8 mouse cellular contexts compared by ENCODE assay signal in the genomic region with DNA sequence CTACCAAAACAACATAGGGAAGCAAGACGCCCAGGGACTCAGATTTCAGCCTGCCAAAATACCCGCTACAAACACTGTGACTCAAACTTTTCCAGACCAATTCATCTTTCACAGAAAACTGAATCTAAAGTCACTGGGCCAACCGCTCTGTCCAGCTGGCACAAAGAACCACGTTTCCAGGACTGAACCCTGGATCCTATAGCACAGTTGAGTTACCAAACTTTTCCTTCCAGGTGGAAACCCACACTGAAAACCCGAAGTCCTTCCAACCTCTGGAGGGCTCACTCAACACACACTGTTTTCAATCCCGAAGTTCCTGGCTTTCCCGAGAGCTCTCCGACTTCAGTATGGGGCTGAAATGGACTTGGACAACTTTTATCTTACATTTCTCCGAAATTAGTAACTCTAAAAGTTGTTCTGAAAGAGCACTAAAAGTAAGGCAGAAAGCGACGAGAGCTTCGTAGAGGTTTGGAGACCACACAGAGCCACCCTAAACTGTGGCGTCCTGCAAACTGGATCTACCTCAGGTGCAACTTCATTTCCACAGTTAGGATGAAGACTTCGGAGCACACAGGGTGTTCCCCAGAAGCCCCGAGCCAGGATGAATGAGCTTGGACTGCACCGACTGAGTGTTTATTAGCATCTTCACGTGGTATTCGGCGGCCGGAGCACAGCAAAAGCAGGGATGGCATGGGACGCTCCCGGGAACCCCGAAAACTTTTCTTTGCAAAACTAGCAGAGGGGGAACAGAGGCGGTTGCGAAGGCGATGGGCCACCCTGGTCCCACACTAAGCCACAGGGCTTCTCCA. TPM values are rescaled to one million over a fixed set of nuclear protein-coding genes. Genes with fewer than 3 reads are reported as not detected.
DNase-seq lines count a peak whose midpoint lies in the region; ATAC-seq and TF ChIP-seq lines count a peak whose summit lies in the region.

No protein-coding gene starts in this region.

- no peak for TF ChIP-seq POLR2A in thymus, adult 2 months (IDR thresholded peaks at IDR 0.05; ENCODE audit: control insufficient read depth, extremely low read depth, insufficient read depth, low read length, poor library complexity)

- H3K9me3 ChIP-seq in embryonic facial prominence, embryonic 14.5 days (ENCODE audit: control insufficient read depth, low read length), result no peaks in the 10 kb centered on the region
- no peaks in the 10 kb centered on the region for H3K9me3 ChIP-seq in hindbrain, embryonic 15.5 days

- H3K27ac ChIP-seq in thymus, adult 2 months (ENCODE audit: control insufficient read depth, insufficient read depth, low read length), result no peak overlapping the region
- H3K27ac ChIP-seq in embryonic facial prominence, embryonic 14.5 days (replicated peaks; ENCODE audit: low read depth, low read length), result peak overlapping the region; percentile 93
- peak overlapping the region; percentile 78 for H3K27ac ChIP-seq in hindbrain, embryonic 15.5 days (replicated peaks)

- H3K9ac ChIP-seq in embryonic facial prominence, embryonic 14.5 days (ENCODE audit: low read depth, low read length), result peak overlapping the region; percentile 99
- peak overlapping the region; percentile 92 for H3K9ac ChIP-seq in hindbrain, embryonic 15.5 days

- WGBS in thymus, adult 2 months, result 22% methylated on average over 26 of the region's 26 CpGs
- 2% methylated on average over 25 of the region's 26 CpGs for WGBS in embryonic facial prominence, embryonic 14.5 days
- WGBS in hindbrain, embryonic 15.5 days, result 2% methylated on average over 26 of the region's 26 CpGs

- peak; percentile 21; the same call in 1 of the 2 replicates for ATAC-seq in embryonic facial prominence, embryonic 14.5 days (ENCODE audit: low read depth)
- ATAC-seq in hindbrain, embryonic 15.5 days (ENCODE audit: low FRiP score, low read depth), result peak; percentile 66
- ATAC-seq in megakaryocyte-erythroid progenitor cell, adult 5-6 weeks (replicated peaks; ENCODE audit: low FRiP score, low TSS enrichment, poor library complexity, severe bottlenecking), result peak; percentile 10

- H3K27me3 ChIP-seq in thymus, adult 2 months (ENCODE audit: control insufficient read depth, insufficient read depth, low read length), result no peaks in the 10 kb centered on the region; the same call in 1 of the 2 replicates
- no peaks in the 10 kb centered on the region for H3K27me3 ChIP-seq in embryonic facial prominence, embryonic 14.5 days (replicated peaks; ENCODE audit: control insufficient read depth, insufficient read depth, low read length)
- H3K27me3 ChIP-seq in hindbrain, embryonic 15.5 days, result no peaks in the 10 kb centered on the region

- TF ChIP-seq CTCF in thymus, adult 2 months (IDR thresholded peaks at IDR 0.05; ENCODE audit: borderline replicate concordance, control insufficient read depth, extremely low read depth, insufficient read depth, low read length, poor library complexity), result no peak

- intact Hi-C loops in left cerebral cortex, postnatal 14 days (cut with DNase I), result loop anchor here (10.0 kb wide), 1 partner anchor 157 kb away; no protein-coding TSS in a partner anchor

- no peak for DNase-seq in thymus, adult 2 months
- no peak for DNase-seq in thymus, postnatal 0 days (ENCODE audit: low spot score)
- peak; percentile 55 for DNase-seq in embryonic facial prominence, embryonic 14.5 days (ENCODE audit: low spot score)
- DNase-seq in frontal cortex, postnatal 25 days (ENCODE audit: low spot score in 2 of 2), result no peak
- no peak for DNase-seq in left cerebral cortex, postnatal 14 days (ENCODE audit: low spot score in 2 of 2)
- no peak for DNase-seq in right cerebral cortex, postnatal 25 days

- peak overlapping the region; percentile 66 for H3K4me2 ChIP-seq in embryonic facial prominence, embryonic 14.5 days (ENCODE audit: low read depth, low read length)
- peak overlapping the region; percentile 85 for H3K4me2 ChIP-seq in hindbrain, embryonic 15.5 days

- H3K4me1 ChIP-seq in thymus, adult 2 months (replicated peaks; ENCODE audit: control insufficient read depth, insufficient read depth, low read length), result peaks cover 4% of the 10 kb centered on the region; the same call in 1 of the 2 replicates
- H3K4me1 ChIP-seq in embryonic facial prominence, embryonic 14.5 days (ENCODE audit: control insufficient read depth, insufficient read depth, low read length), result peaks cover 30% of the 10 kb centered on the region
- peaks cover 27% of the 10 kb centered on the region for H3K4me1 ChIP-seq in hindbrain, embryonic 15.5 days (replicated peaks)

- H3K36me3 ChIP-seq in thymus, adult 2 months (ENCODE audit: control insufficient read depth, insufficient read depth, low read length), result no peaks in the 10 kb centered on the region
- no peaks in the 10 kb centered on the region for H3K36me3 ChIP-seq in embryonic facial prominence, embryonic 14.5 days (ENCODE audit: control insufficient read depth, insufficient read depth, low read length)
- no peaks in the 10 kb centered on the region for H3K36me3 ChIP-seq in hindbrain, embryonic 15.5 days

- H3K4me3 ChIP-seq in thymus, adult 2 months (ENCODE audit: control insufficient read depth, insufficient read depth, low read length), result peak overlapping the region; percentile 54
- H3K4me3 ChIP-seq in embryonic facial prominence, embryonic 14.5 days (ENCODE audit: low read depth, low read length), result peak overlapping the region; percentile 97
- peak overlapping the region; percentile 99 for H3K4me3 ChIP-seq in hindbrain, embryonic 15.5 days

RNA-seq across cellular contexts. Expression of a gene that starts 1.0 kb away (rescaled TPM):
- 5.1 and 6.2 TPM in 2 replicates for polyA plus RNA-seq in thymus, adult 2 months (2012; rRNA removed)
- 2.7 and 3.1 TPM in 2 replicates for polyA plus RNA-seq in thymus, postnatal 0 days (2015; fragmentation: Nextera tagmentation; extraction: Ambion mirVana)
- polyA plus RNA-seq in embryonic facial prominence, embryonic 14.5 days (2014; fragmentation: Nextera tagmentation; extraction: Ambion mirVana), result 38.3 and 47.3 TPM in 2 replicates
- polyA plus RNA-seq in hindbrain, embryonic 15.5 days (2015; fragmentation: Nextera tagmentation; extraction: Ambion mirVana), result 16.1 TPM in 2 replicates
- total RNA-seq in megakaryocyte-erythroid progenitor cell, adult 5-6 weeks (2014; fragmentation: Nextera tagmentation), result 1.4 and 2.5 TPM in 2 replicates
- total RNA-seq in megakaryocyte-erythroid progenitor cell, adult 5-6 weeks (2017), result 2.8 and 3.2 TPM in 2 replicates
- 10 to 100 TPM; 31.4 to 33.1 TPM for total RNA-seq in left cerebral cortex, postnatal 14 days (2021)

Comparison
In these comparisons a context has a peak if more than half of its experiments do, and no peak if none do; other contexts are left out.
1. ATAC-seq: peak in every context shown above with its lines; median percentile 66 in hindbrain, embryonic 15.5 days; 21 in embryonic facial prominence, embryonic 14.5 days; 10 in megakaryocyte-erythroid progenitor cell, adult 5-6 weeks.